Mouse (Mus musculus) liver, adult 2 months (tissue): ENCODE measurements around the gene Eml1.

Experiments
- CTCF ChIP-seq: fragments of 200-500 bp; IDR thresholded peaks from 2 replicates; pipeline ENCODE4 v1.5.1; 2011; ENCODE audit warnings: low read depth, low read length, control low read depth
- POLR2A ChIP-seq: fragments of 200-500 bp; IDR thresholded peaks from 2 replicates; pipeline ENCODE4 v1.6.1; 2011; ENCODE audit warnings: low read length, control low read depth; ENCODE audit not compliant: insufficient read depth; ENCODE audit errors: extremely low read depth

GRCm38 (mm10) chr12:108515464-108515863, 144.7 kb downstream of the Eml1 start:
- TF ChIP-seq CTCF (no peak), POLR2A (no peak)
